Mouse (Mus musculus) gonadal fat pad, adult 2 months (tissue): Measurements from ENCODE around the gene Scgb3a1. TPM values are rescaled to one million over a fixed set of nuclear protein-coding genes. Genes with fewer than 3 reads are reported as not detected.

Experiments
- polyA plus RNA-seq: library from polyadenylated mRNA; depleted of rRNA; stranded (reverse); fragments of >200 nt; gene quantifications from 2 replicates; pipeline ENCODE4 v1.2.3, GENCODE M21; 2012; rRNA removed

Gene Scgb3a1
- polyA plus RNA-seq, 1 experiment, result not detected

Other genes starting within 250 kb of the Scgb3a1 start
- gene Olfr1389, start 240.5 kb upstream of the Scgb3a1 start, polyA plus RNA-seq, result not detected in 2 replicates
- gene Olfr1388, start 227.0 kb upstream of the Scgb3a1 start, polyA plus RNA-seq, result 0.63 and 1.9 TPM in 2 replicates
- not detected in 2 replicates for gene Olfr1387, start 208.3 kb upstream of the Scgb3a1 start, polyA plus RNA-seq
- gene Olfr1386, start 198.6 kb upstream of the Scgb3a1 start, polyA plus RNA-seq, result not detected in 2 replicates
- gene Olfr1385, start 174.5 kb upstream of the Scgb3a1 start, polyA plus RNA-seq, result not detected in 2 replicates
- not detected in 2 replicates for gene Olfr1384, start 156.9 kb upstream of the Scgb3a1 start, polyA plus RNA-seq
- not detected in 2 replicates for gene Olfr1383, start 144.0 kb upstream of the Scgb3a1 start, polyA plus RNA-seq
- gene Olfr1382, start 135.4 kb upstream of the Scgb3a1 start, polyA plus RNA-seq, result not detected in 2 replicates
- not detected in 2 replicates for gene Olfr1381, start 120.2 kb upstream of the Scgb3a1 start, polyA plus RNA-seq
- gene Olfr1380, start 106.7 kb upstream of the Scgb3a1 start, polyA plus RNA-seq, result not detected in 2 replicates
- 8.8 and 9.2 TPM in 2 replicates for gene Flt4, start 54.3 kb upstream of the Scgb3a1 start, polyA plus RNA-seq
- gene Cnot6, start 49.1 kb downstream of the Scgb3a1 start, polyA plus RNA-seq, result 13.6 and 17.0 TPM in 2 replicates
- 12.5 and 15.4 TPM in 2 replicates for gene Gfpt2, start 130.6 kb downstream of the Scgb3a1 start, polyA plus RNA-seq
- gene Mapk9, start 183.1 kb downstream of the Scgb3a1 start, polyA plus RNA-seq, result 37.4 and 37.7 TPM in 2 replicates
- 0.33 and 0.62 TPM in 2 replicates for gene Rasgef1c, start 238.2 kb downstream of the Scgb3a1 start, polyA plus RNA-seq